Mouse (Mus musculus) c-Kit-positive CD71-positive TER-119-positive erythroid progenitor cells, embryonic 14.5 days (primary cell): ENCODE measurements around the gene Irf2.

Experiments
- DNase-seq: peaks from one replicate; pipeline ENCODE4 v3.0.0-alpha.2; 2013; ENCODE audit warnings: low spot score

Irf2 gene

GRCm38 (mm10) chr8:46882743-46883142 is 143.2 kb downstream of the Irf2 start:
- DNase-seq = no peak

GRCm38 (mm10) chr8:46883232-46884000 is 143.9 kb downstream of the Irf2 start:
- DNase-seq = no peak

GRCm38 (mm10) chr8:46885786-46886185 is 146.3 kb downstream of the Irf2 start:
- no peak for DNase-seq

GRCm38 (mm10) chr8:46886216-46886615 is 146.7 kb downstream of the Irf2 start:
- no peak for DNase-seq

- no peak for DNase-seq
These were observed 147.9 kb downstream of the Irf2 start for GRCm38 (mm10) chr8:46887396-46887795.

- DNase-seq = no peak
These were observed 149.0 kb downstream of the Irf2 start for GRCm38 (mm10) chr8:46888575-46888974.

- no peak for DNase-seq
These were observed 150.7 kb downstream of the Irf2 start for GRCm38 (mm10) chr8:46890241-46890640.

- DNase-seq = no peak
These were observed 153.2 kb downstream of the Irf2 start for GRCm38 (mm10) chr8:46892511-46893273.

- no peak for DNase-seq
These were observed 154.9 kb downstream of the Irf2 start for GRCm38 (mm10) chr8:46894385-46894784.

- no peak for DNase-seq
These were observed 156.5 kb downstream of the Irf2 start for GRCm38 (mm10) chr8:46896005-46896404.

- no peak for DNase-seq
These were observed 157.2 kb downstream of the Irf2 start for GRCm38 (mm10) chr8:46896704-46897103.
